In genomic region chr3:96603311-96603710, GRCm38 (mm10) we compare ENCODE assay signal across 11 mouse cellular contexts. TPM values are rescaled to one million over a fixed set of nuclear protein-coding genes. Genes with fewer than 3 reads are reported as not detected.
DNase-seq lines count a peak whose midpoint lies in the region; TF ChIP-seq lines count a peak whose summit lies in the region.
"Had no signal": no experiment of that assay in that cellular context is flagged by ENCODE, and none has a peak within 500 bp of the region (broad histone marks: within the 10 kb centered on the region; RNA-seq: fewer than 3 reads in every experiment).

No protein-coding gene starts in this region.

- H3K36me3 ChIP-seq in myocyte (ENCODE audit: control insufficient read depth, insufficient read depth): peaks cover 17% of the 10 kb centered on the region

- intact Hi-C loops in left cerebral cortex, postnatal 36 days (cut with DNase I): loop anchor here (2.0 kb wide), 1 partner anchor 25 kb away; the partner anchor contains the start of gene Rbm8a

- no peak overlapping the region for H3ac ChIP-seq in myocyte (ENCODE audit: control insufficient read depth, insufficient read length)

- H3K4me3 ChIP-seq in layer of hippocampus, adult 2 months: peak overlapping the region; percentile 67
- H3K4me3 ChIP-seq in myocyte: no peak overlapping the region

- no peaks in the 10 kb centered on the region for H3K27me3 ChIP-seq in myocyte (ENCODE audit: control insufficient read depth, insufficient read depth, insufficient read length)
- H3K27me3 ChIP-seq: Patski had no signal

- no peak for TF ChIP-seq POLR2A in myocyte (IDR thresholded peaks at IDR 0.05; ENCODE audit: insufficient read length, low read depth)

- peak overlapping the region; percentile 98 for H3K4me2 ChIP-seq in myocyte (ENCODE audit: low read depth)

- peak overlapping the region; percentile 92; the same call in 1 of the 2 replicates for H3K27ac ChIP-seq in layer of hippocampus, adult 2 months

- H3K79me2 ChIP-seq in myocyte (ENCODE audit: control insufficient read depth, insufficient read depth): peaks cover 61% of the 10 kb centered on the region

- no peak for DNase-seq in layer of hippocampus, adult 2 months (ENCODE audit: low spot score in 2 of 2)
- no peak for DNase-seq in layer of hippocampus, adult 8-10 months (ENCODE audit: low spot score in 2 of 2)
- DNase-seq in cerebellum, postnatal 14 days: peak; percentile 82 to 84
- DNase-seq in heart, postnatal 4 days: peak; percentile 45
- no peak for DNase-seq in thymus, adult 18-20 months
- no peak for DNase-seq in left cerebral cortex, postnatal 36 days (ENCODE audit: low spot score in 2 of 2)
- DNase-seq in retina, postnatal 1 day: no peak

- TF ChIP-seq CTCF in layer of hippocampus, adult 2 months (conservative IDR thresholded peaks at IDR 0.05): no peak

TF ChIP-seq in myocyte, 11 proteins besides CTCF, POLR2A, EP300 and RAD21:
- no peak for TF ChIP-seq CEBPB (IDR thresholded peaks at IDR 0.05; ENCODE audit: insufficient read depth, poor library complexity, severe bottlenecking)
- no peak for TF ChIP-seq TCF3 (IDR thresholded peaks at IDR 0.05; ENCODE audit: insufficient read length, low read depth)
- no peak for TF ChIP-seq E2F4 (IDR thresholded peaks at IDR 0.05; ENCODE audit: insufficient read depth)
TF ChIP-seq in myocyte: peak in this region for 0.

RNA-seq across cellular contexts. Expression of gene Lix1l, which starts 2.4 kb away (rescaled TPM):
- total RNA-seq in layer of hippocampus, adult 2 months (2021): 10 to 100 TPM; 29.0 to 29.1 TPM
- 10 to 100 TPM; 29.9 to 34.2 (median 31.4) TPM for total RNA-seq in layer of hippocampus, adult 8-10 months (2022)
- 10 to 100 TPM; 53.1 to 56.6 TPM for total RNA-seq in heart, postnatal 4 days (2021)
- polyA plus RNA-seq in myocyte (2012; fragmentation: generic; extraction: Trizol): 30.2 TPM
- 10 to 100 TPM; 17.3 to 18.3 TPM for total RNA-seq in left cerebral cortex, postnatal 36 days (2021)

RNA-seq across cellular contexts. Expression of gene Ankrd34a, which starts 6.9 kb away (rescaled TPM):
- total RNA-seq in layer of hippocampus, adult 2 months (2021): 10 to 100 TPM; 55.2 to 56.7 TPM
- 10 to 100 TPM; 49.5 to 56.2 (median 52.6) TPM for total RNA-seq in layer of hippocampus, adult 8-10 months (2022)
- total RNA-seq in heart, postnatal 4 days (2021): 1 to 10 TPM; 1.8 to 3.1 TPM
- 2.5 TPM for polyA plus RNA-seq in myocyte (2012; fragmentation: generic; extraction: Trizol)
- total RNA-seq in left cerebral cortex, postnatal 36 days (2021): 10 to 100 TPM; 68.9 to 75.7 TPM
- total RNA-seq: hematopoietic stem cell, adult 5-6 weeks had no signal

RNA-seq across cellular contexts. Expression of gene Polr3gl, which starts 9.3 kb away (rescaled TPM):
- 10 to 100 TPM; 32.1 to 34.4 TPM for total RNA-seq in layer of hippocampus, adult 2 months (2021)
- total RNA-seq in layer of hippocampus, adult 8-10 months (2022): 10 to 100 TPM; 30.1 to 38.6 (median 32.5) TPM
- 10 to 100 TPM; 20.4 to 24.0 TPM for total RNA-seq in heart, postnatal 4 days (2021)
- polyA plus RNA-seq in myocyte (2012; fragmentation: generic; extraction: Trizol): 22.7 TPM
- 10 to 100 TPM; 22.5 to 29.9 TPM for total RNA-seq in left cerebral cortex, postnatal 36 days (2021)

RNA-seq across cellular contexts. Expression of gene Rbm8a, which starts 26.4 kb away (rescaled TPM):
- total RNA-seq in layer of hippocampus, adult 2 months (2021): 10 to 100 TPM; 51.4 to 52.0 TPM
- total RNA-seq in layer of hippocampus, adult 8-10 months (2022): 10 to 100 TPM; 45.5 to 61.5 (median 48.7) TPM
- 10 to 100 TPM; 56.4 to 57.0 TPM for total RNA-seq in heart, postnatal 4 days (2021)
- 68.4 TPM for polyA plus RNA-seq in myocyte (2012; fragmentation: generic; extraction: Trizol)
- total RNA-seq in left cerebral cortex, postnatal 36 days (2021): 10 to 100 TPM; 37.4 to 43.7 TPM

RNA-seq across cellular contexts. Expression of gene Gm16253, which starts 26.5 kb away (rescaled TPM):
- not detected for total RNA-seq in layer of hippocampus, adult 2 months (2021)
- total RNA-seq in layer of hippocampus, adult 8-10 months (2022): not detected
- total RNA-seq in heart, postnatal 4 days (2021): 1 to 10 TPM; 2.5 to 2.9 TPM
- polyA plus RNA-seq in myocyte (2012; fragmentation: generic; extraction: Trizol): 0.25 TPM
- total RNA-seq in left cerebral cortex, postnatal 36 days (2021): not detected
- total RNA-seq: hematopoietic stem cell, adult 5-6 weeks had no signal
- polyA plus RNA-seq: small intestine, adult 2 months had no signal

Comparison
In these comparisons a context has a peak if more than half of its experiments do, and no peak if none do; other contexts are left out.
1. DNase-seq: peak in cerebellum, postnatal 14 days (2 of 2) and heart, postnatal 4 days (single experiment); none in layer of hippocampus, adult 2 months (0 of 2), layer of hippocampus, adult 8-10 months (0 of 2), thymus, adult 18-20 months (0 of 2), left cerebral cortex, postnatal 36 days (0 of 2) and retina, postnatal 1 day (single experiment).
2. RNA of gene Ankrd34a, which starts 6.9 kb away (total RNA-seq): 68.9 to 75.7 TPM in left cerebral cortex, postnatal 36 days, 55.2 to 56.7 TPM in layer of hippocampus, adult 2 months and 49.5 to 56.2 TPM in layer of hippocampus, adult 8-10 months; 1.8 to 3.1 TPM in heart, postnatal 4 days; every median in the first group is over 10 times any median in the second.